Mouse (Mus musculus) bone marrow, adult 2 months (tissue): Measurements from ENCODE around the gene Sult6b2. TPM values are rescaled to one million over a fixed set of nuclear protein-coding genes. Genes with fewer than 3 reads are reported as not detected.
A peak's percentile ranks its signal among the peaks of the same experiment; 100 is the strongest.

Source experiments
- H3K27ac ChIP-seq: fragments of 200-500 bp; 2 replicates; pipeline ENCODE4 v1.5.1; 2012; ENCODE audit warnings: low read depth, mild to moderate bottlenecking, control low read depth, inconsistent platforms, low read length; ENCODE audit not compliant: control insufficient read depth, poor library complexity, insufficient read depth
- H3K4me1 ChIP-seq: fragments of 200-500 bp; 2 replicates; pipeline ENCODE4 v1.6.1; 2011; ENCODE audit warnings: low read length; ENCODE audit not compliant: control insufficient read depth, insufficient read depth
- H3K4me3 ChIP-seq: fragments of 200-500 bp; replicated peaks from 2 replicates; pipeline ENCODE3; 2011; ENCODE audit warnings: mild to moderate bottlenecking, low read depth, low read length, control low read depth; ENCODE audit not compliant: control insufficient read depth
- CTCF ChIP-seq: fragments of 200-500 bp; IDR thresholded peaks from 2 replicates; pipeline ENCODE4 v1.5.1; 2011; ENCODE audit warnings: low read length, control low read depth; ENCODE audit not compliant: control insufficient read depth, insufficient read depth
- POLR2A ChIP-seq: fragments of 200-500 bp; IDR thresholded peaks from 2 replicates; pipeline ENCODE4 v1.6.1; 2011; ENCODE audit warnings: low read depth, mild to moderate bottlenecking, control low read depth, low read length, borderline replicate concordance; ENCODE audit not compliant: control insufficient read depth
- whole genome bisulfite sequencing: fragments of 180-500 bp; shearing (Covaris S2); methylation state at CpG from one replicate; pipeline ENCODE4 v1.1.7; 2018; 5-methylcytosine and 5-hydroxymethylcytosine counted together
- polyA plus RNA-seq: library from polyadenylated mRNA; stranded (reverse); fragments of >200 nt; gene quantifications from 2 replicates; pipeline ENCODE4 v1.2.4, GENCODE M21; 2011; ENCODE audit warnings: low replicate concordance; ENCODE audit not compliant: missing spikeins, insufficient read depth, insufficient read length

Sult6b2 gene
- polyA plus RNA-seq, 1 experiment: not detected

GRCm38 (mm10) chr6:142818306-142818705, 14.0 kb upstream of the Sult6b2 start:
- 89% methylated on average over 10 of the region's 10 CpGs for WGBS
- Histone ChIP-seq H3K4me1 (no peaks in the 10 kb centered on the region), H3K4me3 (no peak overlapping the region), H3K27ac (no peak overlapping the region)
- TF ChIP-seq CTCF: no peak
- no peak for TF ChIP-seq POLR2A

GRCm38 (mm10) chr6:142815513-142815912, 11.2 kb upstream of the Sult6b2 start:
- H3K4me1 ChIP-seq: no peaks in the 10 kb centered on the region
- no peak overlapping the region for H3K4me3 ChIP-seq
- no peak overlapping the region for H3K27ac ChIP-seq
- 78% methylated on average over 3 of the region's 3 CpGs for WGBS
- TF ChIP-seq POLR2A: no peak
- TF ChIP-seq CTCF: no peak

GRCm38 (mm10) chr6:142814495-142814921, 10.2 kb upstream of the Sult6b2 start:
- 6% methylated on average over 15 of the region's 15 CpGs for WGBS
- TF ChIP-seq POLR2A (no peak), CTCF (peak; percentile 40)
- Histone ChIP-seq H3K4me3 (peak overlapping the region; percentile 60), H3K27ac (no peak overlapping the region), H3K4me1 (no peaks in the 10 kb centered on the region)

GRCm38 (mm10) chr6:142814011-142814410, 9.7 kb upstream of the Sult6b2 start:
- WGBS: 74% methylated on average over 10 of the region's 10 CpGs
- no peak overlapping the region for H3K27ac ChIP-seq
- TF ChIP-seq CTCF: no peak
- no peak for TF ChIP-seq POLR2A
- no peaks in the 10 kb centered on the region for H3K4me1 ChIP-seq
- no peak overlapping the region for H3K4me3 ChIP-seq

GRCm38 (mm10) chr6:142812969-142813368, 8.7 kb upstream of the Sult6b2 start:
- WGBS: 53% methylated on average over 5 of the region's 5 CpGs
- H3K4me1 ChIP-seq: no peaks in the 10 kb centered on the region
- H3K4me3 ChIP-seq: no peak overlapping the region
- no peak for TF ChIP-seq CTCF
- no peak for TF ChIP-seq POLR2A
- no peak overlapping the region for H3K27ac ChIP-seq

GRCm38 (mm10) chr6:142810239-142810638, 5.9 kb upstream of the Sult6b2 start:
- Histone ChIP-seq H3K4me3 (no peak overlapping the region), H3K27ac (no peak overlapping the region), H3K4me1 (peaks cover 3% of the 10 kb centered on the region)
- 18% methylated on average over 6 of the region's 6 CpGs for WGBS
- TF ChIP-seq POLR2A (no peak), CTCF (no peak)

GRCm38 (mm10) chr6:142809373-142810098, 5.2 kb upstream of the Sult6b2 start:
- Histone ChIP-seq H3K4me3 (no peak overlapping the region), H3K4me1 (peaks cover 4% of the 10 kb centered on the region), H3K27ac (no peak overlapping the region)
- WGBS: 33% methylated on average over 6 of the region's 6 CpGs
- no peak for TF ChIP-seq POLR2A

- Histone ChIP-seq H3K4me3 (no peak overlapping the region), H3K4me1 (peaks cover 4% of the 10 kb centered on the region), H3K27ac (no peak overlapping the region)
- TF ChIP-seq CTCF (no peak), POLR2A (no peak)
- 17% methylated on average over 4 of the region's 4 CpGs for WGBS
These were observed 2.0 kb upstream of the Sult6b2 start for GRCm38 (mm10) chr6:142806326-142806725.
